8 mouse cellular contexts compared by ENCODE assay signal in genomic region chr5:135010320-135010709, GRCm38 (mm10). TPM values are rescaled to one million over a fixed set of nuclear protein-coding genes. Genes with fewer than 3 reads are reported as not detected.
DNase-seq lines count a peak whose midpoint lies in the region; ATAC-seq and TF ChIP-seq lines count a peak whose summit lies in the region.

No protein-coding gene starts in this region.

- peak overlapping the region; percentile 73 for H3K4me2 ChIP-seq in forebrain, embryonic 13.5 days
- H3K4me2 ChIP-seq in liver, embryonic 13.5 days = peak overlapping the region; percentile 95

- peak overlapping the region; percentile 100 for H3K27ac ChIP-seq in gastrocnemius, adult 2 months
- peak overlapping the region; percentile 96 for H3K27ac ChIP-seq in forebrain, embryonic 13.5 days
- H3K27ac ChIP-seq in liver, embryonic 13.5 days = peak overlapping the region; percentile 92

- H3K36me3 ChIP-seq in C2C12 (ENCODE audit: control insufficient read depth, insufficient read depth) = no peaks in the 10 kb centered on the region
- H3K36me3 ChIP-seq in forebrain, embryonic 13.5 days (ENCODE audit: poor library complexity, severe bottlenecking) = no peaks in the 10 kb centered on the region
- peaks cover 9% of the 10 kb centered on the region; the same call in 1 of the 2 replicates for H3K36me3 ChIP-seq in liver, embryonic 13.5 days

- no peaks in the 10 kb centered on the region for H3K27me3 ChIP-seq in C2C12 (ENCODE audit: control insufficient read depth, insufficient read depth, insufficient read length)
- H3K27me3 ChIP-seq in forebrain, embryonic 13.5 days = 0 out of 2 replicates have a peak, but pooled peaks cover 8% of the 10 kb centered on the region
- no peaks in the 10 kb centered on the region for H3K27me3 ChIP-seq in liver, embryonic 13.5 days

- intact Hi-C loops in gastrocnemius, adult 2 months (cut with DNase I) = loop anchor here (5.0 kb wide), 1 partner anchor 52 kb away; the partner anchor contains the start of genes Bud23 and Dnajc30
- intact Hi-C loops in gastrocnemius, postnatal 36 days (cut with DNase I) = loop anchor here (5.0 to 10.0 kb wide), 2 partner anchors 182 to 274 kb away; no protein-coding TSS in a partner anchor

- DNase-seq in gastrocnemius, adult 2 months = no peak
- DNase-seq in gastrocnemius, postnatal 36 days = no peak
- no peak for DNase-seq in liver, embryonic 13.5 days
- no peak for DNase-seq in adrenal gland, postnatal 36 days
- DNase-seq in urinary bladder, postnatal 25 days (ENCODE audit: low spot score) = no peak
- no peak for DNase-seq in retina, postnatal 1 day

- H3K4me1 ChIP-seq in forebrain, embryonic 13.5 days = peaks cover 36% of the 10 kb centered on the region
- H3K4me1 ChIP-seq in liver, embryonic 13.5 days (replicated peaks) = peaks cover 50% of the 10 kb centered on the region

- 63% methylated on average over 7 of the region's 7 CpGs for WGBS in forebrain, embryonic 13.5 days
- 44% methylated on average over 7 of the region's 7 CpGs for WGBS in liver, embryonic 13.5 days (ENCODE audit: insufficient replicate concordance)

- ATAC-seq in forebrain, embryonic 13.5 days = no peak
- ATAC-seq in liver, embryonic 13.5 days (ENCODE audit: low read depth) = no peak

- no peaks in the 10 kb centered on the region for H3K79me2 ChIP-seq in C2C12 (ENCODE audit: control insufficient read depth, insufficient read depth)

- H3K4me3 ChIP-seq in gastrocnemius, adult 2 months = peak overlapping the region; percentile 71
- H3K4me3 ChIP-seq in C2C12 (ENCODE audit: insufficient read depth, poor library complexity, severe bottlenecking) = peak overlapping the region; percentile 48
- H3K4me3 ChIP-seq in forebrain, embryonic 13.5 days = peak overlapping the region; percentile 60
- peak overlapping the region; percentile 69 for H3K4me3 ChIP-seq in liver, embryonic 13.5 days (replicated peaks)

- H3K79me3 ChIP-seq in C2C12 (ENCODE audit: low read depth) = no peaks in the 10 kb centered on the region

- no peak for TF ChIP-seq CTCF in gastrocnemius, adult 2 months (IDR thresholded peaks at IDR 0.05)
- TF ChIP-seq CTCF in C2C12 (IDR thresholded peaks at IDR 0.05; ENCODE audit: control insufficient read depth, insufficient read depth, insufficient read length) = no peak

- H3ac ChIP-seq in C2C12 (ENCODE audit: control insufficient read depth, insufficient read length, low read depth) = no peak overlapping the region

- H3K9me3 ChIP-seq in forebrain, embryonic 13.5 days (replicated peaks) = no peaks in the 10 kb centered on the region
- no peaks in the 10 kb centered on the region for H3K9me3 ChIP-seq in liver, embryonic 13.5 days (replicated peaks)

- H3K9ac ChIP-seq in forebrain, embryonic 13.5 days = peak overlapping the region; percentile 68
- peak overlapping the region; percentile 73 for H3K9ac ChIP-seq in liver, embryonic 13.5 days

TF ChIP-seq in C2C12, 6 proteins besides CTCF, POLR2A, EP300 and RAD21:
- TF ChIP-seq FOSL1 (IDR thresholded peaks at IDR 0.05; ENCODE audit: insufficient read depth, low read length, poor library complexity, severe bottlenecking) (no peak), MYOG (IDR thresholded peaks at IDR 0.05; ENCODE audit: control insufficient read depth, extremely low read depth, insufficient read length) (no peak), CEBPB (IDR thresholded peaks at IDR 0.05; ENCODE audit: low read depth) (no peak), MYOD1 (IDR thresholded peaks at IDR 0.05; ENCODE audit: control insufficient read depth, insufficient read length, low read depth) (no peak), USF1 (IDR thresholded peaks at IDR 0.05; ENCODE audit: low read depth) (no peak), MAX (IDR thresholded peaks at IDR 0.05) (no peak)

RNA-seq across cellular contexts. Expression of gene Abhd11, which starts 1.4 kb away (rescaled TPM):
- 10 to 100 TPM; 45.5 to 56.8 TPM for total RNA-seq in gastrocnemius, adult 2 months (2021)
- 10 to 100 TPM; 51.6 to 57.0 TPM for total RNA-seq in gastrocnemius, postnatal 36 days (2021)
- polyA plus RNA-seq in C2C12 (2012; fragmentation: generic; extraction: Trizol) = 26.8 TPM
- 47.9 and 53.4 TPM in 2 replicates for polyA plus RNA-seq in forebrain, embryonic 13.5 days (2015; fragmentation: Nextera tagmentation; extraction: Ambion mirVana)
- polyA plus RNA-seq in liver, embryonic 13.5 days (2015; fragmentation: Nextera tagmentation; extraction: Ambion mirVana) = 37.0 and 37.3 TPM in 2 replicates
- 10 to 100 TPM; 45.4 to 55.3 TPM for total RNA-seq in adrenal gland, postnatal 36 days (2021)

RNA-seq across cellular contexts. Expression of gene Stx1a, which starts 13.0 kb away (rescaled TPM):
- total RNA-seq in gastrocnemius, adult 2 months (2021) = 1 to 10 TPM in 1 of 2 experiments, under 1 TPM in 1; 0.64 to 1.3 TPM
- total RNA-seq in gastrocnemius, postnatal 36 days (2021) = under 1 TPM; 0.59 to 0.74 TPM
- polyA plus RNA-seq in C2C12 (2012; fragmentation: generic; extraction: Trizol) = 5.3 TPM
- 34.1 and 38.7 TPM in 2 replicates for polyA plus RNA-seq in forebrain, embryonic 13.5 days (2015; fragmentation: Nextera tagmentation; extraction: Ambion mirVana)
- 1.3 and 1.5 TPM in 2 replicates for polyA plus RNA-seq in liver, embryonic 13.5 days (2015; fragmentation: Nextera tagmentation; extraction: Ambion mirVana)
- 1 to 10 TPM; 6.8 to 7.7 TPM for total RNA-seq in adrenal gland, postnatal 36 days (2021)

RNA-seq across cellular contexts. Expression of gene Cldn3, which starts 24.3 kb away (rescaled TPM):
- not detected for total RNA-seq in gastrocnemius, adult 2 months (2021)
- total RNA-seq in gastrocnemius, postnatal 36 days (2021) = not detected
- polyA plus RNA-seq in C2C12 (2012; fragmentation: generic; extraction: Trizol) = not detected
- 2.9 and 3.1 TPM in 2 replicates for polyA plus RNA-seq in forebrain, embryonic 13.5 days (2015; fragmentation: Nextera tagmentation; extraction: Ambion mirVana)
- polyA plus RNA-seq in liver, embryonic 13.5 days (2015; fragmentation: Nextera tagmentation; extraction: Ambion mirVana) = 0.38 and 0.74 TPM in 2 replicates
- under 1 TPM in 1 of 2 experiments, not detected in 1; 0.43 TPM for total RNA-seq in adrenal gland, postnatal 36 days (2021)

RNA-seq across cellular contexts. Expression of gene Dnajc30, which starts 53.7 kb away (rescaled TPM):
- 10 to 100 TPM; 25.0 to 30.2 TPM for total RNA-seq in gastrocnemius, adult 2 months (2021)
- 10 to 100 TPM; 25.4 to 27.3 TPM for total RNA-seq in gastrocnemius, postnatal 36 days (2021)
- polyA plus RNA-seq in C2C12 (2012; fragmentation: generic; extraction: Trizol) = 16.8 TPM
- 31.3 and 33.8 TPM in 2 replicates for polyA plus RNA-seq in forebrain, embryonic 13.5 days (2015; fragmentation: Nextera tagmentation; extraction: Ambion mirVana)
- 15.2 and 16.5 TPM in 2 replicates for polyA plus RNA-seq in liver, embryonic 13.5 days (2015; fragmentation: Nextera tagmentation; extraction: Ambion mirVana)
- 10 to 100 TPM; 28.1 to 34.6 TPM for total RNA-seq in adrenal gland, postnatal 36 days (2021)

RNA-seq across cellular contexts. Expression of gene Bud23, which starts 54.4 kb away (rescaled TPM):
- 10 to 100 TPM; 25.8 to 26.2 TPM for total RNA-seq in gastrocnemius, adult 2 months (2021)
- total RNA-seq in gastrocnemius, postnatal 36 days (2021) = 10 to 100 TPM; 26.9 to 30.0 TPM
- 63.8 TPM for polyA plus RNA-seq in C2C12 (2012; fragmentation: generic; extraction: Trizol)
- polyA plus RNA-seq in forebrain, embryonic 13.5 days (2015; fragmentation: Nextera tagmentation; extraction: Ambion mirVana) = 101 and 112 TPM in 2 replicates
- 82.4 and 92.4 TPM in 2 replicates for polyA plus RNA-seq in liver, embryonic 13.5 days (2015; fragmentation: Nextera tagmentation; extraction: Ambion mirVana)
- total RNA-seq in adrenal gland, postnatal 36 days (2021) = 10 to 100 TPM; 51.7 to 57.7 TPM
